Mouse (Mus musculus): ENCODE results near the gene Lrg1. TPM values are rescaled to one million over a fixed set of nuclear protein-coding genes. Genes with fewer than 3 reads are reported as not detected.
A peak's percentile ranks its signal among the peaks of the same experiment; 100 is the strongest.

Gene Lrg1
- polyA plus RNA-seq, 1 experiment from 2014 or later, result not detected

DNA sequence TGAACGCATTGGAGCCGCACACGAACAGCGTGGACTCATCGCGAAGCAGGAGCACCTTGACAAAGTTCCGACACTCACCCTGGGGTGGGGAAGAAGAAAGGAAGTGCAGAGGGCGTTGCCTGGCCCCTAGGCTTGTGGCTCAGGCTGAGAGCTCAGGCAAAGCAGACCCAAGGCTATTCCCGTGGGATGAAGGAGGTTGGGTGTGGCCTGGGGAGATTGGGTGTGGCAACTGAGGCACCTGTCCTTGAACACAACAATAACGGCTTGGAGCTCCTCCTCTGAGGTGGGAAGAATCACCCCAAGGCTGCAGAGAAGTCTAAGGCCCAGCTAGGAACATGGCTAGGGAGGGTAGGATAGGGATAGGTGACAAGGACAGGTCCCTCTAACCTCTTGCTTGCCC, 9.3 kb upstream of the Lrg1 start:
- H3K4me1 ChIP-seq (ENCODE audit: control insufficient read depth, insufficient read depth, low read length), result 0 out of 2 replicates have a peak, but pooled peaks cover 7% of the 10 kb centered on the region
- no peaks in the 10 kb centered on the region for H3K9me3 ChIP-seq (replicated peaks; ENCODE audit: control insufficient read depth, low read length)
- H3K27me3 ChIP-seq (replicated peaks; ENCODE audit: control insufficient read depth, insufficient read depth, low read length), result no peaks in the 10 kb centered on the region
- WGBS, result 91% methylated on average over 10 of the region's 10 CpGs
- H3K4me3 ChIP-seq (ENCODE audit: low read depth, low read length), result no peak overlapping the region
- H3K4me2 ChIP-seq (ENCODE audit: low read length), result no peak overlapping the region
- H3K9ac ChIP-seq (ENCODE audit: low read length), result no peak overlapping the region
- ATAC-seq (no peak), DNase-seq (ENCODE audit: low spot score) (no peak)
- H3K27ac ChIP-seq (ENCODE audit: low read depth, low read length), result no peak overlapping the region
- H3K36me3 ChIP-seq (ENCODE audit: control insufficient read depth, insufficient read depth, low read length), result peaks cover 23% of the 10 kb centered on the region

DNA sequence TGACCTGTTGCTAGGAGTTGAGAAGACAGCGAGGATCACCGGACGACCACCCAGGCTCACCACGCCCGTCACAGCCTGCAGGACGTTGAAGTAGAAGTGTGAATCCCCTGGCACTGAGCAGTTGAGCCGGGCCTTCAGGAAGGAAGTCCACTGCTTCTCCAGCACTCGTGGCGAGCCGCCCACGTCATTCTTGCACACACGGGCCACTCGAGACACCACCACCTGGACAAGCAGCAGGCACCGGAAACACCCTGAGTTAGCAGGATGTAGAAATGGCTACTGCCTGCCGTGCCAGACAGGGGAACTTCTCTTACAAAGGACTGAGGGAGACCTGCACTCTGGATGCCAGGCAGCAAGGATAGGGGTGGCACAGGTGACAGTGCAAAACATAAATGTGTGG, 6.4 kb upstream of the Lrg1 start:
- 85% methylated on average over 15 of the region's 15 CpGs for WGBS
- H3K36me3 ChIP-seq (ENCODE audit: control insufficient read depth, insufficient read depth, low read length), result peaks cover 37% of the 10 kb centered on the region
- H3K4me2 ChIP-seq (ENCODE audit: low read length), result no peak overlapping the region
- no peaks in the 10 kb centered on the region for H3K9me3 ChIP-seq (replicated peaks; ENCODE audit: control insufficient read depth, low read length)
- no peak overlapping the region for H3K4me3 ChIP-seq (ENCODE audit: low read depth, low read length)
- no peaks in the 10 kb centered on the region for H3K4me1 ChIP-seq (ENCODE audit: control insufficient read depth, insufficient read depth, low read length)
- H3K27ac ChIP-seq (ENCODE audit: low read depth, low read length), result no peak overlapping the region
- H3K27me3 ChIP-seq (replicated peaks; ENCODE audit: control insufficient read depth, insufficient read depth, low read length), result peaks cover 15% of the 10 kb centered on the region
- H3K9ac ChIP-seq (ENCODE audit: low read length), result no peak overlapping the region
- no peak for DNase-seq (ENCODE audit: low spot score)
- no peak for ATAC-seq

DNA sequence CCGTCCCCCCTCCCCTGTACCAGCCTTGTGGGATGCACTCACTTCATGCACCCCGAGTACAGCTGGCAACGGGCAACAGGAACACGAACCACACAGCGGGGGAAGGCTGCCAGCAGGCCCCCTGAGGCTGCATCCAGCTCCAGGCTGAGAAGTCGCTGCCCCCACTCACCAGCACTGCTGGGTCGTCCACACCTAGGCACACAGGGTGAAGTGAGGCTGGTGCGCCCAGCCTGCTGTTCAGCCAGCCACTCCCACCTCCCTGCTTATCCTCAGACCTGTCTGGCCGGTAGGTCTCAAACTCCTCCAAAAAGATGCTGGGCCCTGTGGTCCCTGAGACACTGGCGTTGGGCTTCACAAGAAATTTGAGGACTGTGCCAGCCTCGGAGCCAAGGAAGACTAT, 4.4 kb upstream of the Lrg1 start:
- no peak for ATAC-seq
- Histone ChIP-seq H3K9ac (ENCODE audit: low read length) (no peak overlapping the region), H3K27ac (ENCODE audit: low read depth, low read length) (no peak overlapping the region), H3K9me3 (replicated peaks; ENCODE audit: control insufficient read depth, low read length) (peaks cover 10% of the 10 kb centered on the region), H3K4me2 (ENCODE audit: low read length) (no peak overlapping the region), H3K27me3 (replicated peaks; ENCODE audit: control insufficient read depth, insufficient read depth, low read length) (peaks cover 35% of the 10 kb centered on the region), H3K4me3 (ENCODE audit: low read depth, low read length) (no peak overlapping the region), H3K4me1 (ENCODE audit: control insufficient read depth, insufficient read depth, low read length) (no peaks in the 10 kb centered on the region), H3K36me3 (ENCODE audit: control insufficient read depth, insufficient read depth, low read length) (peaks cover 38% of the 10 kb centered on the region)
- no peak for DNase-seq (ENCODE audit: low spot score)
- WGBS, result 77% methylated on average over 11 of the region's 11 CpGs

DNA sequence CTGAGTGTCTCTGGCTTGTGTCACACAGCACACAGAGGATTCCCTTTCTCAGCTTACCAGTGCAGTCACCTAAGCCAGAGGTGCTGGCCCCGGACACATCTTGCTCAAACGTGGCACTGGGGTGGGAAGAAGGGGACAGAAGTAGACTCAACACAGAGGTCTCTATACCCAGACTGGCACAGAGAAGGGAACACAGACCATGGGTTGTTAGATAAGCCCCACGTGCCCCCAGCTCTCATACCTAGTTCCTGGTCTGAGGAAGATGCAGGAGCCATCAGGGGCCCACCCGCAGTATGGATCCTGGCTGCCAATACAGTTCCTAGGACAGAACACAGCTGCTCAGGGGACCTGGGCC, 3.5 kb upstream of the Lrg1 start:
- Histone ChIP-seq H3K4me3 (ENCODE audit: low read depth, low read length) (no peak overlapping the region), H3K9me3 (replicated peaks; ENCODE audit: control insufficient read depth, low read length) (peaks cover 10% of the 10 kb centered on the region), H3K36me3 (ENCODE audit: control insufficient read depth, insufficient read depth, low read length) (peaks cover 34% of the 10 kb centered on the region), H3K4me2 (ENCODE audit: low read length) (no peak overlapping the region), H3K9ac (ENCODE audit: low read length) (no peak overlapping the region), H3K27ac (ENCODE audit: low read depth, low read length) (no peak overlapping the region), H3K4me1 (ENCODE audit: control insufficient read depth, insufficient read depth, low read length) (no peaks in the 10 kb centered on the region), H3K27me3 (replicated peaks; ENCODE audit: control insufficient read depth, insufficient read depth, low read length) (peaks cover 43% of the 10 kb centered on the region)
- WGBS, result 87% methylated on average over 4 of the region's 4 CpGs
- ATAC-seq (no peak), DNase-seq (ENCODE audit: low spot score) (no peak)

DNA sequence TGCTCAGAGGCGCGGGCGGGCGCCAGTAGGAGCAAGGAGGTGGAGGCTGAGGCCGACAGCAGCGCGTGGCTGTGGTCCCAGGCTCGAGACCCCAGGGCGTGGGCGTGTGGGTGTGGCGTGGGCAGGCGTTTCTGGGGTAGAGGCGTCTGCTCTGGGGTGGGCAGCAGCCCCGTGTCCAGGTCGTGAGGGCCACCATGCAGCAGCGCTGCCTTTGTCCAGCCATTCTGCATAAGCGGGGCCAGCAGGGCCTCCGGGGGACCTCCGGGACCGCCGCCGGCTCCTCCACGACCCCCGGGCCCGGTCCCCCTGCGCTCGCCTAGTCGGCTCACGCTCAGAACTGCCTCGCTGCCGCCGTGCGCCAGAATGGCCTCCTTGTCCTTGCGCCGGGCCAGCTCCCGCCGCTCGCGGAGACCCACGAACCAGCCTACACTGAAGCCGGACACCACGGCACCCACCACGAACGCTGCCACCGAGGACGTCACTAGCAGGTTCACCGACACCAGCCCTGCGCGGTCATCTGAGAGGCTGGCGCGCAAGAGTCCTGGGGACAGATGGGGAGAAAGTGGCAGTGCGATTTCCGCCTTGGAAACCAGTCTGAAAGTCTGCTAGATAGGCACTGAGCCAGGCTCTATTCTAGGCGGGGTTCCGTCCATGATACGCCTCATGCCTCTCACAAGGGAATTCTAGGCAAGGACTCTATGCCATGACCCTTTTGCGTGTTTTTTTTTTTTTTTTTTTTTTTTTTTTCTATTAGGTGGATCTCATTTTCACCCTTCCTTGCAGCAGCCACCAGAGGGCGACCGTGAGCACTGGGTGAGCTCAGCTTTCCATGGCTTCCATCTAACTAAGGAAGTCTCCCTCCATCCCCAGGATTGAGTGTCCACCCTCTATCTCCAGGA, 2.8 kb upstream of the Lrg1 start:
- no peak overlapping the region for H3K27ac ChIP-seq (ENCODE audit: low read depth, low read length)
- DNase-seq (ENCODE audit: low spot score), result peak; percentile 51
- 6% methylated on average over 52 of the region's 59 CpGs for WGBS
- H3K27me3 ChIP-seq (replicated peaks; ENCODE audit: control insufficient read depth, insufficient read depth, low read length), result peaks cover 50% of the 10 kb centered on the region
- peak overlapping the region; percentile 20; the same call in 1 of the 2 replicates for H3K4me3 ChIP-seq (ENCODE audit: low read depth, low read length)
- peaks cover 10% of the 10 kb centered on the region for H3K9me3 ChIP-seq (replicated peaks; ENCODE audit: control insufficient read depth, low read length)
- peak overlapping the region; percentile 45 for H3K9ac ChIP-seq (ENCODE audit: low read length)
- H3K4me1 ChIP-seq (ENCODE audit: control insufficient read depth, insufficient read depth, low read length), result no peaks in the 10 kb centered on the region
- peak; percentile 11; the same call in 1 of the 2 replicates for ATAC-seq
- peaks cover 32% of the 10 kb centered on the region for H3K36me3 ChIP-seq (ENCODE audit: control insufficient read depth, insufficient read depth, low read length)
- peak overlapping the region; percentile 44 for H3K4me2 ChIP-seq (ENCODE audit: low read length)

DNA sequence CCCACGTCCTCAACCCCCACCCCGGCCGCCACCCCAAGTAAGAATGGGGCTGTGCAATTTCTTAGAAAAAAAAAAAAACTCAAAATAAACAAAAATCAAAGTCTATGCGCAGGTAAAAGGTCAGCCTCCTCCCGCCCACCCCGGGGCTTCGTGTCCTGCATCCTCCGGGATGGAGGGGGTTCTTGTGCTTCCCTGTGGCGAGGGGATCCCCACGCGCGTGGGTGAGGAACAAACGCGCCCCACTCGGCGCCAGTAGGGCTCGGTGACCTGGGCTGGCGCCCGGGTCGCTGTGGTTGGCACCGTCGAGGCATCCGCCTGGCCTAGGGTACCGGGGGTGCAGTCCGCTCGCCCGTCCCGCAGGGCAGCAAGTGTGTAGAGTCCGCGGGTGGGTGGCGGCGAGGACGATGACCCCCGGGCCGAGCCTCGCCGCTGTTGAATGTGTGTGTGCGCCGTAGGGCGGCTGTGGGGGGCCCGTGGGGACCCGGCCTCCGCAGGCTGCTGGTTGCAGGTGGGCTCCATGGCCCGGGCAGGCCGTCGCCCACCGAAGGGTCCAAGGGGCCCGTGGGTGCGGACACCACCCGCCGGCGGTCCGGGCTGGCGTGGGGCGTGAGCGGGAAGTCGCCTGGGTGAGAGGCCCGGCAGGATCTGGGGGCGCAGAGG, 2.0 kb upstream of the Lrg1 start:
- peak; percentile 9; the same call in 1 of the 2 replicates for ATAC-seq
- H3K27me3 ChIP-seq (replicated peaks; ENCODE audit: control insufficient read depth, insufficient read depth, low read length), result peaks cover 57% of the 10 kb centered on the region
- no peak for DNase-seq (ENCODE audit: low spot score)
- no peak overlapping the region for H3K9ac ChIP-seq (ENCODE audit: low read length)
- H3K4me1 ChIP-seq (ENCODE audit: control insufficient read depth, insufficient read depth, low read length), result no peaks in the 10 kb centered on the region
- H3K36me3 ChIP-seq (ENCODE audit: control insufficient read depth, insufficient read depth, low read length), result peaks cover 28% of the 10 kb centered on the region
- no peak overlapping the region for H3K27ac ChIP-seq (ENCODE audit: low read depth, low read length)
- WGBS, result 54% methylated on average over 59 of the region's 59 CpGs
- peak overlapping the region; percentile 44 for H3K4me2 ChIP-seq (ENCODE audit: low read length)
- peaks cover 10% of the 10 kb centered on the region for H3K9me3 ChIP-seq (replicated peaks; ENCODE audit: control insufficient read depth, low read length)
- H3K4me3 ChIP-seq (ENCODE audit: low read depth, low read length), result no peak overlapping the region

DNA sequence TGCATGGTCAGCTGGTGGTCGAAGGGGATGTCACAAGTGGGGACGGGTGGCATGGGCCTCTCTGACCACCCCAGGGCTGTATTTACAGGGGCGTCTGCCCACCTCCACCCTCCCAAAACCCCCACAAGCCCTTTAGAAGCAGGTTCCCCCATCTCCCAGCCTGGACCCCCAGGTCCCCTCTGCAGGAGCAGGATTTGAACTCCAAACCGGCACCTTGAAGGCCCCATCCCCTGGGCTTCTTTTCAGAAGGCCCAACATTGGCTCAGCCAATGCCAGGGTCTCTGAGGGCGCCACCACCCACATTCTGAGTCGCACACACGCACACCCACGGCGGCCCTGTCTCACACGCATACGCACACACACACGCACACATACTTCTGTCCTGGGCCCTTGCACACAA, 1.4 kb upstream of the Lrg1 start:
- H3K27ac ChIP-seq (ENCODE audit: low read depth, low read length), result no peak overlapping the region
- peaks cover 25% of the 10 kb centered on the region for H3K36me3 ChIP-seq (ENCODE audit: control insufficient read depth, insufficient read depth, low read length)
- peaks cover 64% of the 10 kb centered on the region for H3K27me3 ChIP-seq (replicated peaks; ENCODE audit: control insufficient read depth, insufficient read depth, low read length)
- ATAC-seq (no peak), DNase-seq (ENCODE audit: low spot score) (no peak)
- H3K4me3 ChIP-seq (ENCODE audit: low read depth, low read length), result no peak overlapping the region
- H3K4me2 ChIP-seq (ENCODE audit: low read length), result no peak overlapping the region
- peaks cover 10% of the 10 kb centered on the region for H3K9me3 ChIP-seq (replicated peaks; ENCODE audit: control insufficient read depth, low read length)
- no peak overlapping the region for H3K9ac ChIP-seq (ENCODE audit: low read length)
- WGBS, result 87% methylated on average over 12 of the region's 12 CpGs
- H3K4me1 ChIP-seq (ENCODE audit: control insufficient read depth, insufficient read depth, low read length), result no peaks in the 10 kb centered on the region

DNA sequence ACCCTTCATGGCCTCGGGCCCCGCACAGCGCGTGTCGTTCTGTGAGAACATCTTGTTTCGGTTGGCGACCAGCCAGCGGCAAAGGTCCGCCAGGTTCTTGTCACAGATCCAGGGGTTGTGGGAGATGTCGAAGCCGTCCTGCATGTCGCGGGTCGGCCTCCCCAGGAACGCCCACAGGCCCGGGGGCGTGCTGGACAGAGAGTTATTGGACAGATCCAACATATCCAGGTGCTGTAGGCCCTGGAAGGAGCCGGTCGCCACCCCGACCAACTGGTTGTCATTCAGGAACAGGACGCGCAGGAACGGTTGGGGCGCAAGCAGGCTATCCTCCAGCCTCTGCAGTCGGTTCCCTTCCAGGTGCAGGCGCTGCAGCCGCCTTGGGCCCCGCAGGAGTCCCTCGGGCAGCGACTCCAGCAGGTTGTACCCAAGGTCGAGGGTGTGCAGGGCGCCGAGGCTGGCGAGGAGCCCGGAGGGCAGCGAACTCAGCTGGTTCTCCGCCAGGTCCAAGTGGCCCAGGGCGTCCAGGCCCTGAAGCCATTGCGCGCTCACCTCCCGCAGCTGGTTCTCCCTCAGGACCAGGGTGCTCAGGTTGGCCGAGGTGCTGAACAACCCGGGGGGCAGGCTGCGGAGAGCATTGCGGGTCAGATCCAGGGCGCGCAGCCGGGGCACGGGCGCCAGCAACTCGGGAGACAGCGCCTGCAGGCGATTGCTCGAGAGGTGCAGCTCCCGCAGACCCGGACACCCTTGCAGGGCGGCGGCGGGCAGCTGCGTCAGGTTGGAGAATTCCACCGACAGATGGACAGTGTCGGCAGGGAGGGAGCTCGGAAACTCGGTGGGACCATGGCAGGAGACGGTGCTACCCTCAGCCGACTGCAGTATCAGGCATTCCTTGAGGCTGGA, 1.6 kb downstream of the Lrg1 start:
- H3K36me3 ChIP-seq (ENCODE audit: control insufficient read depth, insufficient read depth, low read length), result peaks cover 14% of the 10 kb centered on the region
- no peak overlapping the region for H3K4me3 ChIP-seq (ENCODE audit: low read depth, low read length)
- 11% methylated on average over 65 of the region's 66 CpGs for whole genome bisulfite sequencing
- 0 out of 2 replicates have a peak, but pooled peaks cover 4% of the 10 kb centered on the region for H3K4me1 ChIP-seq (ENCODE audit: control insufficient read depth, insufficient read depth, low read length)
- H3K27me3 ChIP-seq (replicated peaks; ENCODE audit: control insufficient read depth, insufficient read depth, low read length), result peaks cover 72% of the 10 kb centered on the region
- ATAC-seq (no peak), DNase-seq (ENCODE audit: low spot score) (no peak)
- no peak overlapping the region for H3K27ac ChIP-seq (ENCODE audit: low read depth, low read length)
- H3K9me3 ChIP-seq (replicated peaks; ENCODE audit: control insufficient read depth, low read length), result peaks cover 10% of the 10 kb centered on the region
- H3K9ac ChIP-seq (ENCODE audit: low read length), result no peak overlapping the region
- H3K4me2 ChIP-seq (ENCODE audit: low read length), result no peak overlapping the region

All from forebrain, embryonic 14.5 days (tissue).